Mouse (Mus musculus): ENCODE data around the gene Camkk2.
A peak's percentile ranks its signal among the peaks of the same experiment; 100 is the strongest.

Gene Camkk2

GRCm38 (mm10) chr5:122780791-122781432, 1.7 kb upstream of the Camkk2 start:
- DNase-seq: no peak

- DNase-seq: peak; percentile 54
Measured at GRCm38 (mm10) chr5:122778231-122779226, 680 bp downstream of the Camkk2 start.

- no peak for DNase-seq
Measured at GRCm38 (mm10) chr5:122777322-122777721, 1.9 kb downstream of the Camkk2 start.

- no peak for DNase-seq
Measured at GRCm38 (mm10) chr5:122775646-122776286, 3.4 kb downstream of the Camkk2 start.

- DNase-seq: no peak
Measured at GRCm38 (mm10) chr5:122774743-122775611, 4.2 kb downstream of the Camkk2 start.

- DNase-seq: no peak
Measured at GRCm38 (mm10) chr5:122773756-122774155, 5.5 kb downstream of the Camkk2 start.

GRCm38 (mm10) chr5:122771428-122771827, 7.8 kb downstream of the Camkk2 start:
- no peak for DNase-seq

GRCm38 (mm10) chr5:122770806-122771261, 8.4 kb downstream of the Camkk2 start:
- peak; percentile 89 for DNase-seq

- DNase-seq: no peak
Measured at GRCm38 (mm10) chr5:122770304-122770703, 8.9 kb downstream of the Camkk2 start.

GRCm38 (mm10) chr5:122769101-122769568, 10.1 kb downstream of the Camkk2 start:
- no peak for DNase-seq

- no peak for DNase-seq
Measured at GRCm38 (mm10) chr5:122767283-122767682, 11.9 kb downstream of the Camkk2 start.

GRCm38 (mm10) chr5:122764032-122764464, 15.2 kb downstream of the Camkk2 start:
- peak; percentile 44 for DNase-seq

GRCm38 (mm10) chr5:122763271-122764031, 15.8 kb downstream of the Camkk2 start:
- no peak for DNase-seq

GRCm38 (mm10) chr5:122756680-122757079, 22.5 kb downstream of the Camkk2 start:
- DNase-seq: peak; percentile 55

- no peak for DNase-seq
Measured at GRCm38 (mm10) chr5:122756144-122756543, 23.1 kb downstream of the Camkk2 start.

- no peak for DNase-seq
Measured at GRCm38 (mm10) chr5:122755620-122756019, 23.6 kb downstream of the Camkk2 start.

- DNase-seq: no peak
Measured at GRCm38 (mm10) chr5:122754477-122754876, 24.7 kb downstream of the Camkk2 start.

GRCm38 (mm10) chr5:122747950-122748349, 31.3 kb downstream of the Camkk2 start:
- no peak for DNase-seq

- no peak for DNase-seq
Measured at GRCm38 (mm10) chr5:122743880-122744422, 35.3 kb downstream of the Camkk2 start.

GRCm38 (mm10) chr5:122736761-122737160, 42.4 kb downstream of the Camkk2 start:
- no peak for DNase-seq

- no peak for DNase-seq
Measured at GRCm38 (mm10) chr5:122735853-122736252, 43.4 kb downstream of the Camkk2 start.
